12 mouse cellular contexts compared by ENCODE assay signal in the genomic region with DNA sequence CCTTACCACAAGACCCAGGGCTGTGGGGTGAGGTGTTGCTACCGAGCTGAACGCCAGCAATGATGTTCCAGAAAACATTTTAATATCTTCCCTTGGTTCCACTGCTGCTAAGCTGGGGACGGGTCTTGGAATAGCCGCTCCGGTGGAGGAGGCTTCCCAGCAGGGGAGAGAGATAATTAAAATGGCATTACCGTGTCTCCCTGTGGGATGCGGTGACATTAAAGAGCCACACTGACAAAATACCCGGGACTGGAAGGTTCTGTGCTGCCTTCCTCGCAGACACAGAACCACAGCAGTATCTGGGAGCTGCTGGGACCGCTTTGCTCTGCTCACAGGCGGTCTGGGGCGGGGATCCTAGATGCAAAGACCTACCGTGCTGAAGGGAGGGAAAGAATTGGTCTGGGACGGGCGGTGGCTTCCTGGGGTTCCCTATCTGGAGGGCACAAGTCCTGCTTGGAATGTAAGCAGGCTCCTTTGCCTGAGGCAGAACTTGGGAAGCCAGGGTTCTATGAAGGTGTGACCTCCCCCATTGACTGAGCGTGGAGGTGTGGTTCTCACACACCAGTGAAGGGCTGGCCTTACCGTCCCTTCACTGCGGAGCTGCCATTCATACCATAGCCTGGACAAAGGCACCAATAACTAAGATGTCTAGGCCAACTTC. TPM values are rescaled to one million over a fixed set of nuclear protein-coding genes. Genes with fewer than 3 reads are reported as not detected.
DNase-seq lines count a peak whose midpoint lies in the region; ATAC-seq and TF ChIP-seq lines count a peak whose summit lies in the region.
"Had no signal": no experiment of that assay in that cellular context is flagged by ENCODE, and none has a peak within 500 bp of the region (broad histone marks: within the 10 kb centered on the region; RNA-seq: fewer than 3 reads in every experiment).

No protein-coding gene starts in this region.

- H3K4me3 ChIP-seq in hindbrain, postnatal 0 days (ENCODE audit: low read length), result no peak overlapping the region
- H3K4me3 ChIP-seq in midbrain, postnatal 0 days (ENCODE audit: low read depth, low read length), result no peak overlapping the region
- no peak overlapping the region for H3K4me3 ChIP-seq in intestine, embryonic 16.5 days (ENCODE audit: low read length)
- H3K4me3 ChIP-seq: erythroblast, embryonic 14.5 days had no signal

- H3K9ac ChIP-seq in hindbrain, postnatal 0 days (replicated peaks; ENCODE audit: low read length), result no peak overlapping the region
- H3K9ac ChIP-seq in midbrain, postnatal 0 days (replicated peaks; ENCODE audit: low read length, poor library complexity, severe bottlenecking), result no peak overlapping the region
- no peak overlapping the region for H3K9ac ChIP-seq in intestine, embryonic 16.5 days (ENCODE audit: low read depth, low read length)

- H3K27ac ChIP-seq in hindbrain, postnatal 0 days, result peak overlapping the region; percentile 62; the same call in 1 of the 2 replicates
- peak overlapping the region; percentile 34 for H3K27ac ChIP-seq in midbrain, postnatal 0 days (ENCODE audit: low read depth, low read length)
- H3K27ac ChIP-seq in intestine, embryonic 16.5 days (ENCODE audit: low read length), result no peak overlapping the region

- H3K4me2 ChIP-seq in hindbrain, postnatal 0 days (ENCODE audit: low read depth, low read length), result no peak overlapping the region
- no peak overlapping the region for H3K4me2 ChIP-seq in midbrain, postnatal 0 days (ENCODE audit: low read depth, low read length, poor library complexity, severe bottlenecking)
- H3K4me2 ChIP-seq in intestine, embryonic 16.5 days (ENCODE audit: low read depth, low read length), result no peak overlapping the region

- H3K4me1 ChIP-seq in hindbrain, postnatal 0 days (ENCODE audit: insufficient read depth, low read length), result peaks cover 18% of the 10 kb centered on the region; the same call in 1 of the 2 replicates
- 0 out of 2 replicates have a peak, but pooled peaks cover 5% of the 10 kb centered on the region for H3K4me1 ChIP-seq in midbrain, postnatal 0 days (ENCODE audit: insufficient read depth, low read length)
- H3K4me1 ChIP-seq in intestine, embryonic 16.5 days (ENCODE audit: control insufficient read depth, insufficient read depth, low read length), result peaks cover 32% of the 10 kb centered on the region

- no peak for TF ChIP-seq CTCF in hindbrain, postnatal 0 days (IDR thresholded peaks at IDR 0.05; ENCODE audit: low read depth)
- no peak for TF ChIP-seq CTCF in midbrain, postnatal 0 days (IDR thresholded peaks at IDR 0.05)

- no peaks in the 10 kb centered on the region for H3K27me3 ChIP-seq in hindbrain, postnatal 0 days (ENCODE audit: insufficient read depth, low read length)
- no peaks in the 10 kb centered on the region for H3K27me3 ChIP-seq in midbrain, postnatal 0 days (ENCODE audit: insufficient read depth, low read length)
- no peaks in the 10 kb centered on the region for H3K27me3 ChIP-seq in intestine, embryonic 16.5 days (replicated peaks; ENCODE audit: control insufficient read depth, insufficient read depth, low read length)

- WGBS in hindbrain, postnatal 0 days, result 32% methylated on average over 18 of the region's 18 CpGs
- 22% methylated on average over 18 of the region's 18 CpGs for WGBS in midbrain, postnatal 0 days
- WGBS in intestine, embryonic 16.5 days, result 50% methylated on average over 18 of the region's 18 CpGs

- H3K36me3 ChIP-seq in hindbrain, postnatal 0 days (ENCODE audit: insufficient read depth, low read length), result no peaks in the 10 kb centered on the region
- no peaks in the 10 kb centered on the region for H3K36me3 ChIP-seq in midbrain, postnatal 0 days (ENCODE audit: insufficient read depth, low read length)
- no peaks in the 10 kb centered on the region for H3K36me3 ChIP-seq in intestine, embryonic 16.5 days (ENCODE audit: control insufficient read depth, insufficient read depth, low read length)

- H3K9me3 ChIP-seq in hindbrain, postnatal 0 days (ENCODE audit: low read length), result no peaks in the 10 kb centered on the region
- no peaks in the 10 kb centered on the region for H3K9me3 ChIP-seq in midbrain, postnatal 0 days (ENCODE audit: low read length)
- no peaks in the 10 kb centered on the region for H3K9me3 ChIP-seq in intestine, embryonic 16.5 days (ENCODE audit: control insufficient read depth, low read length)

- ATAC-seq in hindbrain, postnatal 0 days, result no peak
- ATAC-seq in midbrain, postnatal 0 days (ENCODE audit: low FRiP score), result no peak
- no peak for ATAC-seq in intestine, embryonic 16.5 days
- ATAC-seq: Patski had no signal

- DNase-seq in embryo, embryonic 10.5 days (ENCODE audit: low spot score), result peak; percentile 27
- no peak for DNase-seq in embryo, embryonic 10 days (ENCODE audit: low spot score)
- DNase-seq in retina, postnatal 1 day, result peak; percentile 44
- DNase-seq in retina, embryonic 14.5 days (ENCODE audit: low spot score), result no peak
- peak; percentile 63 for DNase-seq in hindbrain, postnatal 0 days (ENCODE audit: low spot score)
- peak; percentile 63 for DNase-seq in midbrain, postnatal 0 days (ENCODE audit: low spot score)
- DNase-seq in cerebellum, adult 8-10 months, result no peak
- DNase-seq: heart, adult 18-20 months; kidney, adult 18-20 months had no signal

RNA-seq across cellular contexts. Expression of a gene that starts 9.3 kb away (rescaled TPM):
- total RNA-seq in hindbrain, postnatal 0 days (2014; rRNA removed), result 1.1 and 1.4 TPM in 2 replicates
- 1.8 and 1.9 TPM in 2 replicates for polyA plus RNA-seq in hindbrain, postnatal 0 days (2015; fragmentation: Nextera tagmentation; extraction: Ambion mirVana)
- 1.5 and 1.7 TPM in 2 replicates for total RNA-seq in midbrain, postnatal 0 days (2014; rRNA removed)
- polyA plus RNA-seq in midbrain, postnatal 0 days (2015; fragmentation: Nextera tagmentation; extraction: Ambion mirVana), result 1.7 and 1.9 TPM in 2 replicates
- 3.1 and 3.2 TPM in 2 replicates for polyA plus RNA-seq in intestine, embryonic 16.5 days (2015; fragmentation: Nextera tagmentation; extraction: Ambion mirVana)
- polyA plus RNA-seq: Patski had no signal

Comparison
In these comparisons a context has a peak if more than half of its experiments do, and no peak if none do; other contexts are left out.
1. DNase-seq: peak in embryo, embryonic 10.5 days (single experiment), retina, postnatal 1 day (single experiment), hindbrain, postnatal 0 days (single experiment) and midbrain, postnatal 0 days (single experiment); none in embryo, embryonic 10 days (single experiment), retina, embryonic 14.5 days (single experiment) and cerebellum, adult 8-10 months (single experiment).